Mouse (Mus musculus) kidney, adult 2 months (tissue): ENCODE measurements around the gene Myod1.

ENCODE experiments used
- CTCF ChIP-seq: fragments of 200-500 bp; conservative IDR thresholded peaks from 2 replicates; pipeline ENCODE4 v1.5.1; 2011; ENCODE audit warnings: low read depth, mild to moderate bottlenecking, control low read depth, low read length, moderate library complexity, mixed read lengths; ENCODE audit not compliant: insufficient read depth, insufficient read length
- POLR2A ChIP-seq: fragments of 200-500 bp; IDR thresholded peaks from one replicate; pipeline ENCODE4 v1.6.1; 2011; ENCODE audit warnings: low read depth, low read length, control low read depth

DNA sequence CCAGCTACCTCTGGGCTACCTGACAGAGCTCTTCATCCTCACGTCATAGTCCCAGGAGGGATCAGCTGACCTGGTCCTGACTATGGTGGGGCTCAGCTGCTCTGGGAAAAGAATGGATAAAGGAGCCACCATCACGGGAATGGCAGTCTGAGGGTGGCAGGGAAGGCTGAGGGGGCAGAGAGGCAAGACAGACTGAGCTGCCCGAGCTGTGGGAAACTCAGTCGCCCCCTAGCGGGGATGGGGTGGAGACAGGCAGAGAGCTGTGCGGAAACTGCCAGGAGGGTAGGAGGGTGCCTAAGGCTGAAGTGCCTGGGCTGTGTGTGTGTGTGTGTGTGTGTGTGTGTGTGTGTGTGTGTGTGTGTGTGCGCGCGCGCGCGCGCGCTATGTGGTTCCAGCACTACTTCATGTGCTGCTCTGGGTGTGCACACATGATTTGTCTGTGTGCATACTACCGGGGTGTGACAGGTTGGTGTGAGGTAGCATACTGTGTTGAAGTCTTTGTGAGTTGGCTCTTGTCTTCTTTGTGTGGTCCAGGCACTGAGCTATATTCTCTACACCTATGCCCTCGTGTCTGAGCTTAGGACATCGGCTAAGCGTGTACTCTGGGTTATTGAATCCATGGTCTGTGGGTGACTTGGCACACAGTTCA lies 46.6 kb downstream of the Myod1 start:
- TF ChIP-seq CTCF (peak; percentile 46; the same call in 1 of the 2 replicates), POLR2A (no peak)
